Mouse (Mus musculus) intestine, embryonic 14.5 days (tissue): ENCODE measurements around the gene Dlx3. TPM values are rescaled to one million over a fixed set of nuclear protein-coding genes. Genes with fewer than 3 reads are reported as not detected.

Source experiments
- ATAC-seq: fragments of 200-750 bp; cut with Nextera tagmentation; replicated peaks from 2 replicates; pipeline ENCODE4 v1.8.0; 2017; ENCODE audit warnings: low read depth, moderate number of reproducible peaks, moderate TSS enrichment, moderate library complexity; ENCODE audit not compliant: low FRiP score, low TSS enrichment
- DNase-seq: peaks from one replicate; pipeline ENCODE4 v3.0.0-alpha.2; 2018; ENCODE audit warnings: low spot score
- H3K27ac ChIP-seq: fragments of 300-500 bp; sonication (generic); 2 replicates; pipeline ENCODE4 v1.5.1; 2014; ENCODE audit warnings: low read depth, mild to moderate bottlenecking, control low read depth
- H3K27me3 ChIP-seq: fragments of 300-500 bp; sonication (generic); replicated peaks from 2 replicates; pipeline ENCODE4 v1.6.1; 2014; ENCODE audit warnings: low read length, control low read depth; ENCODE audit not compliant: control insufficient read depth, insufficient read depth
- H3K36me3 ChIP-seq: fragments of 300-500 bp; sonication (generic); 2 replicates; pipeline ENCODE4 v1.6.1; 2014; ENCODE audit warnings: low read length, control low read depth; ENCODE audit not compliant: control insufficient read depth, insufficient read depth
- H3K4me1 ChIP-seq: fragments of 300-500 bp; sonication (generic); replicated peaks from 2 replicates; pipeline ENCODE4 v1.6.1; 2014; ENCODE audit warnings: low read length, control low read depth, mixed read lengths; ENCODE audit not compliant: control insufficient read depth, insufficient read depth
- H3K4me2 ChIP-seq: fragments of 300-500 bp; sonication (generic); 2 replicates; pipeline ENCODE4 v1.6.1; 2014; ENCODE audit warnings: low read length
- H3K4me3 ChIP-seq: fragments of 300-500 bp; sonication (generic); 2 replicates; pipeline ENCODE4 v1.5.1; 2014; ENCODE audit warnings: low read depth, low read length, control low read depth, mixed read lengths
- H3K9ac ChIP-seq: fragments of 300-500 bp; sonication (generic); 2 replicates; pipeline ENCODE4 v1.6.1; 2014; ENCODE audit warnings: mild to moderate bottlenecking, low read length
- H3K9me3 ChIP-seq: fragments of 300-500 bp; sonication (generic); 2 replicates; pipeline ENCODE4 v1.6.1; 2016; ENCODE audit warnings: low read length, control low read depth; ENCODE audit not compliant: control insufficient read depth
- WGBS: fragments of 180-500 bp; shearing (Covaris S2); extraction: QIAGEN DNeasy Blood & Tissue Kit; methylation state at CpG from one replicate; pipeline ENCODE4 v1.1.7; 2014; 5-methylcytosine and 5-hydroxymethylcytosine counted together
- polyA plus RNA-seq: library from polyadenylated mRNA; unstranded; fragments of >200 nt; fragmentation: Nextera tagmentation; extraction: Ambion mirVana; gene quantifications from 2 replicates; pipeline ENCODE4 v1.2.1, GENCODE M21; 2014

Gene Dlx3
- polyA plus RNA-seq, 1 experiment from 2014 or later, result 0.72 TPM

DNA sequence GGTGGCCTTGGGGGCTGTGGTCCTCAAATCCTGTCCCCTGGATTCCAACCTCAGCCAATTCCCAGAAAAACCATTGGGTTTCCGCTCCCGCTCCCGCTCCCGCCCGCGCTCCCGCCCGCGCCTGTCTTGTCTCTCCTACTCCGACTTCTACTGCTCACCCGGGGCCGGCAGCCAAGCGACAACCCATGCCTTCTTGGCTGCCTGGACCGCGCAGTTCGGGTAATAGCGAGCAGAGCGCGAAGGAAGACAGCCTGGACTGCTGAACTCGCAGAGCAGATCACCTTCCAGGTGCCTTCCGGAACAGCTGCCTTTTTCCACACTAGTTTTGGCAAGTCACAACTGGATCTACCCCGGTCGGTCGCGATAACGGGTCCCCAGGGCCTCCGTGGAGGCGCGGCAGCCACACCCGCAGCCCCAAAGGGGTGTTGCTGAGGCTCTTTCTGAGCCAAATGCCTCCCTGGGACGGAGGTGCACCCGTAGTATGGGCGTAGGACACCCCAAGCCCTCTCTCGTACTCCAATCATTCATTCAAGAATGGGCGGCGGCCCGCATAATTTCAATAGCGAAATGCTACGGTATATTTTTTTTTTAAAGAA is 23.2 kb downstream of the Dlx3 start:
- Histone ChIP-seq H3K27ac (no peak overlapping the region), H3K4me1 (peaks cover 8% of the 10 kb centered on the region), H3K4me3 (peak overlapping the region; percentile 15; the same call in 1 of the 2 replicates), H3K9me3 (no peaks in the 10 kb centered on the region), H3K9ac (no peak overlapping the region), H3K4me2 (peak overlapping the region; percentile 26), H3K36me3 (no peaks in the 10 kb centered on the region), H3K27me3 (peaks cover 100% of the 10 kb centered on the region)
- WGBS, result 3% methylated on average over 39 of the region's 39 CpGs
- no peak for ATAC-seq
- peak; percentile 74 for DNase-seq

DNA sequence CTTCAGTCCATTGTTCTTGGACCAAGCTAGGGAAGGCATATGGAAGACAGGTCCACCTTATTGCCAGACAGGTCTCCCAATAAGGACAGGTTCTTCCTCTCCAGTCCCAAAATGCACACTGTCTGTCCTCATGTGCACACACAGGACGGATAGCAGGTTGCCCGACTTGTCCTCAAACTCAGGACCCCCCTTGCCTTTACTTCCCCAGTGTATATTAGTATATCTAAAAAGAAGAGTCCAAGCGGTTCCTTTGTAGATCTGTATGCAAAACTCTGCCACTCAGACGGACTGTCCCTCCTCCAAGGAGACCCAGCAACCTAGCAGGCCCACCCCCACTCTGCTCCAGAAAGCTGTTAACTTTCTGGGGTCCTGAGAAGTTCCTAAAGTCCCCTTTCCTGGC is 23.7 kb downstream of the Dlx3 start:
- ATAC-seq (no peak), DNase-seq (peak; percentile 66)
- Histone ChIP-seq H3K36me3 (no peaks in the 10 kb centered on the region), H3K27me3 (peaks cover 100% of the 10 kb centered on the region), H3K4me3 (no peak overlapping the region), H3K27ac (no peak overlapping the region), H3K9ac (no peak overlapping the region), H3K4me2 (no peak overlapping the region), H3K9me3 (no peaks in the 10 kb centered on the region), H3K4me1 (peaks cover 8% of the 10 kb centered on the region)
- WGBS, result 8% methylated on average over 4 of the region's 4 CpGs

DNA sequence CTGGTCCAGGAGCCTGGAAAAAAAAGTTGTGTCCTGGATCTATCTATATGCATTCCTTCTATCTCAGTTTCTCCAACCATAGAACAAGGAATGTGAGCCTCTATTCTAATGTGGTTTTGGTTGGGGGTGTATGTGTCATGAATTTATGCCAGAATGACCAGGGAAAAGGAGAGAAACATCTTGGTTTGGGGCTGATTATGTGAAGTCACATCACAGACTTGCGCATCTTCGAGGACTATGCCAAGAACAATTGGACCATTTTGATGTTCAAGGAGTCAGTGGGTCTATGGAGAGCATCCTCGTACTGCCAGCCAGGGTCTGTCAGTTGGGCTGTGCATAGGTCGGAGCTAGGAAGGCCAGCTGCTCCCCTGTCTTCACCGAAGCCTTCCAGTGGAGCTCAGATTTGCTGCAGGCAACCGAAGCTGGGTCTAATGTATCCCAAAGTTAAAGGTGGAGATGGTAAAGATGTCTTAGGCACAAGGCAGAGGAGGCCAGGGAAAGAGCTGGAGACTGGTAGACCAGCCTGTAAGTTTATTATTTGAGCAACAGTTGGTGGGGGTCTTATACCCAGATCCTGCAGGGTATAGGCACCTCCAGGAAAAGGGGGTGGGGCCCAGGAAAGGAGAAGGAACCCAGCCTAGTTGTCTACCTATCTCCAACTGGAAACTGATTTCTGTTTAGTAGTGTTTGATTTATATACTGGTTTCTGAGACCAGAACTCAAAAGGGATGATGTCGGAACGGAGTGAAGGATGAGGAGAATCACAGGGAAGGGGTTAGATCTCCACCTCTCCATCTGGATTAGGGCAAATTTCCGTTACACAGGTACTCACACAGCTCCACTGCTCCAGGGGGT is 24.4 kb downstream of the Dlx3 start:
- Histone ChIP-seq H3K4me3 (no peak overlapping the region), H3K9me3 (no peaks in the 10 kb centered on the region), H3K9ac (no peak overlapping the region), H3K4me2 (peak overlapping the region; percentile 78; the same call in 1 of the 2 replicates), H3K27ac (no peak overlapping the region), H3K4me1 (peaks cover 8% of the 10 kb centered on the region), H3K27me3 (peaks cover 100% of the 10 kb centered on the region), H3K36me3 (no peaks in the 10 kb centered on the region)
- DNase-seq (no peak), ATAC-seq (no peak)
- 6% methylated on average over 9 of the region's 9 CpGs for WGBS

DNA sequence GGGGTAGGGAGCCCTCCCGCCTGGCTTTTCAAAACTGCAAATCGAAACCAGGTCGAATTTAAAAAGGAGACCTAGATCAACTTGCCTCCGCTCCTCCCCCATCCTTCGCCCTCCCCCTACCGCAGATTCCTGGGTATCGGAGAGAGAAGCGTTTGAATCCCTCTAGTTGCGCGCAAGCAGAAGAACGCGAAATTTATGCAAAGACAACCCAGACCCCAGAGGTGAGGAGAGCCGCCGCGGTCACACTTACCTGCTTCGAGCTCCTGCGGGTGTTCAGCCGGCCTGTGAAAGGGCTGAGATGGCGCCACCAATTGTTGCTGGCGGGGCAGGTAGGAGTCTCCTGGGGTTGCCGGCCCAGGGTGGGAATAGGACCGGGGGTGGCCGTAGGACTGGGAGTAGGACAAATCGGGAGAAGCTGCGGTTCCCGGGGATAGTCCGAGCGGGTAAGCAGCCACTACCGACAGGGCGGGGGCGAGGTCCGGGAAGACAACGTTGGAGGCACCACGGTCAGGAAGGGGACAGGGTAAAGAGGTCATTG is 25.1 kb downstream of the Dlx3 start:
- peaks cover 100% of the 10 kb centered on the region for H3K27me3 ChIP-seq
- no peak for ATAC-seq
- no peak overlapping the region for H3K27ac ChIP-seq
- peak overlapping the region; percentile 44 for H3K4me3 ChIP-seq
- under 1% methylated on average over 34 of the region's 34 CpGs for WGBS
- no peaks in the 10 kb centered on the region for H3K36me3 ChIP-seq
- peak; percentile 81 for DNase-seq
- no peaks in the 10 kb centered on the region for H3K9me3 ChIP-seq
- peak overlapping the region; percentile 78 for H3K4me2 ChIP-seq
- H3K9ac ChIP-seq, result no peak overlapping the region
- H3K4me1 ChIP-seq, result peaks cover 8% of the 10 kb centered on the region

DNA sequence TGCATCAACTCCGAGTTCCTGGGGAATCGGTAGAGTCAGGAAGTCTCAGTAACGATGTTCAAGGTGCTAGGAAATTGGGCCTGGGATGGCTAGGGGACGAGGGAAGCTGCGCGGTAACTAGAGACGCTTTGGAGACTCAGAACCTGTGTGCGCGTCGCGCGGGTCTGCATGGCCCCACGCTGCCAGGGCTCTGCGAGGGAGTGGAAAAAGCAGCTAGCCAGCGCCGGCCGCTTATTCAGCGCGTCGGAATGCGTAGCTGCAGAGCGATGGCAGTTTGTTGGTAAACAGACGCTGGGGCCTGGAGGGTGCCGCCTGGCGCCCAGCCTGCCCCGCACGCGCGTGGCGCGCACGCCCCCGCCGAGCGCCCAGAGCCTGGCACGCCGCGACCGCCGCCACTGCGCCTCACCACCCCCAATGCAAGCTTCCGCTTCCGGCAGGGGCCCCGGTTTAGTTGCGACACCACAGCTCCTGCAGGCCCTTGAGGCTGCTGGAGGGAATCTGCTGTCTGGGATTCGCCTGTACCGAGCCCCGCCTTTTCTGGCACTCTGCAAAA is 26.0 kb downstream of the Dlx3 start, which contains the start of gene Dlx4:
Gene Dlx4 (minus strand): TSS at position 413 of the 553 bp plus-strand sequence.
- Histone ChIP-seq H3K27ac (no peak within 1 kb of the TSS), H3K9me3 (no peaks in the 10 kb centered on the region), H3K4me2 (peak within 1 kb of the TSS; percentile 78), H3K36me3 (no peaks in the 10 kb centered on the region), H3K4me1 (peaks cover 8% of the 10 kb centered on the region), H3K9ac (no peak within 1 kb of the TSS), H3K4me3 (peak within 1 kb of the TSS; percentile 44), H3K27me3 (peaks cover 100% of the 10 kb centered on the region)
- ATAC-seq, result no peak
- WGBS, result under 1% methylated on average over 48 of the region's 48 CpGs
- peak; percentile 76 for DNase-seq

DNA sequence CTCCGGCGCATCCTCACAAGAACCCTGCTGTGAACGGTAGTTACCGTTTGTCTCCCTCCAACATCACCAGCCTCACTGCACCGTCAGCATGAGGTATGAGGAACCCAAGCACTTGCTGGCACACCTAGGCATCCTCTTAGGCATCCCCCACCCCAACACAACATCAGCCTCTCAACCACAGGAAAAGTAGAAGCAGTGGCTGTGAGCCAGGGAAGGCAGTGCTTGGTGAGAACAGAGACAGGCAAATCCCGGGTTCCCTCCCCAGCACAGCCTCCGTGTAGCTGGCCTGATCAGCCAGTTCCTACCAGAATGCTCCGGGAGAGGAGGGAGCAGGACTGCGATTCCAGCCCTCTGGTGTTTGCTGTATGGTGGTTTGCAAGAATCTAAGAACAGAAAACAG is 28.8 kb downstream of the Dlx3 start:
- Histone ChIP-seq H3K27me3 (peaks cover 98% of the 10 kb centered on the region), H3K9ac (no peak overlapping the region), H3K4me3 (no peak overlapping the region), H3K27ac (no peak overlapping the region), H3K9me3 (no peaks in the 10 kb centered on the region), H3K4me1 (peaks cover 8% of the 10 kb centered on the region), H3K36me3 (no peaks in the 10 kb centered on the region), H3K4me2 (no peak overlapping the region)
- DNase-seq, result no peak
- no peak for ATAC-seq
- WGBS, result 3% methylated on average over 9 of the region's 9 CpGs

DNA sequence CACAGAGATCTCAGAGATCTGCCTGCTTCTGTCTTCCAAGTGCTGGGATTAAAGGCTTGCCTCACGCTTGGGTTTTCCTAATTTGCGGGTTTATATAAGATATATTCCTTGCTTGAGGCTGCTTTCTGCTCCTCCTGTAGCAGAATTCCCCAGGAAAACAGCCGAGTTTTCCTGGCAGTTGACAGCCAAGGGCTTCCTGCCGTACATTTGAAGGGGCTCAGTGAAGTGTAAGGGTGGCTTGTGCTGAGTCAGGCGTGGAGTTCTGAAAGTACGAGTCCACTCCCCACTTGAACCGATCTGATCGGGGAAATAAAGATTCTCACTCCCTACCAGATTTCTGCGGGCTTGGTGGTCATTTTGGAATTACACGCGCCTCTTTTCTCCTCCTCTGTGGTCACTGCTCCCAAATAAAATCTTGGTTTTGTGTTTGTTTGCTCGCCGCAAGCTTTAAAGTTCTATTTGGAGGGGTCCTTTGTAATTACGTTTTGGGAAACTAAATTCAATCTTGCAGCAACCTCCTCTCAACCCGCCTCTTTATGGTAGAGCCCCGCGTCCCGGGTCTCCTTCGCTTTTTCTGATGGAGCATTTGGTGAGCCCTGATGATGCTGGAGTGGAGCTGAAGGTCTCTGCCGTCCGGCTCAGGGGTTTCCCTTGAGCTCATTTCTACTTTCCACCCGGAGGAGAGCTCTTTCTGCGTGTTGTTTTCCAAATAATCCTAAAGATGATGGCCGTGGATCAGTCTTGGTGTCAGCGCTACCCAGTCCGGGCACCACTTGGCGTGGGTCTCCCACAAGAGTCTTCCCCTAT is 29.7 kb downstream of the Dlx3 start:
- Histone ChIP-seq H3K9ac (no peak overlapping the region), H3K4me2 (no peak overlapping the region), H3K27ac (no peak overlapping the region), H3K4me1 (peaks cover 8% of the 10 kb centered on the region), H3K36me3 (no peaks in the 10 kb centered on the region), H3K4me3 (no peak overlapping the region), H3K9me3 (no peaks in the 10 kb centered on the region), H3K27me3 (peaks cover 89% of the 10 kb centered on the region)
- DNase-seq (no peak), ATAC-seq (no peak)
- 2% methylated on average over 27 of the region's 27 CpGs for WGBS
